Mouse (Mus musculus): ENCODE results near the gene Chmp4b. TPM values are rescaled to one million over a fixed set of nuclear protein-coding genes. Genes with fewer than 3 reads are reported as not detected.

Chmp4b gene
- polyA plus RNA-seq, 1 experiment from 2014 or later: 60.8 TPM

GRCm38 (mm10) chr2:154695690-154696089, 44.2 kb downstream of the Chmp4b start:
- H3K4me3 ChIP-seq (ENCODE audit: low read depth, low read length): no peak overlapping the region
- no peak for ATAC-seq
- H3K9me3 ChIP-seq (ENCODE audit: control insufficient read depth): no peaks in the 10 kb centered on the region
- H3K4me2 ChIP-seq (replicated peaks; ENCODE audit: low read depth): no peak overlapping the region
- whole genome bisulfite sequencing: 72% methylated on average over 8 of the region's 8 CpGs
- peaks cover 52% of the 10 kb centered on the region for H3K36me3 ChIP-seq (ENCODE audit: control insufficient read depth, insufficient read depth)
- H3K4me1 ChIP-seq (replicated peaks; ENCODE audit: control insufficient read depth, insufficient read depth, low read length): no peaks in the 10 kb centered on the region
- no peak for TF ChIP-seq CTCF (IDR thresholded peaks at IDR 0.05; ENCODE audit: low read depth)
- no peak overlapping the region for H3K27ac ChIP-seq (ENCODE audit: low read depth, low read length)
- H3K27me3 ChIP-seq (replicated peaks; ENCODE audit: control insufficient read depth, insufficient read depth, low read length): no peaks in the 10 kb centered on the region
- H3K9ac ChIP-seq (ENCODE audit: low read depth, low read length): no peak overlapping the region

- 0 out of 2 replicates have a peak, but pooled peaks have one; percentile 13 for ATAC-seq
- H3K9me3 ChIP-seq (ENCODE audit: control insufficient read depth): no peaks in the 10 kb centered on the region
- TF ChIP-seq CTCF (IDR thresholded peaks at IDR 0.05; ENCODE audit: low read depth): no peak
- H3K27me3 ChIP-seq (replicated peaks; ENCODE audit: control insufficient read depth, insufficient read depth, low read length): no peaks in the 10 kb centered on the region
- H3K4me3 ChIP-seq (ENCODE audit: low read depth, low read length): no peak overlapping the region
- H3K27ac ChIP-seq (ENCODE audit: low read depth, low read length): no peak overlapping the region
- no peaks in the 10 kb centered on the region for H3K4me1 ChIP-seq (replicated peaks; ENCODE audit: control insufficient read depth, insufficient read depth, low read length)
- H3K4me2 ChIP-seq (replicated peaks; ENCODE audit: low read depth): no peak overlapping the region
- H3K36me3 ChIP-seq (ENCODE audit: control insufficient read depth, insufficient read depth): peaks cover 42% of the 10 kb centered on the region
- WGBS: 77% methylated on average over 3 of the region's 3 CpGs
- no peak overlapping the region for H3K9ac ChIP-seq (ENCODE audit: low read depth, low read length)
These were observed 45.2 kb downstream of the Chmp4b start for GRCm38 (mm10) chr2:154696660-154697059.

- WGBS: 95% methylated on average over 4 of the region's 4 CpGs
These were observed 47.9 kb downstream of the Chmp4b start for GRCm38 (mm10) chr2:154699360-154699759.

GRCm38 (mm10) chr2:154700177-154700576, 48.7 kb downstream of the Chmp4b start:
- no peak for ATAC-seq
- WGBS: 78% methylated on average over 2 of the region's 2 CpGs

More at GRCm38 (mm10) chr2:154699360-154699759, 47.9 kb downstream of the Chmp4b start:
- Histone ChIP-seq H3K4me1 (replicated peaks; ENCODE audit: control insufficient read depth, insufficient read depth, low read length) (no peaks in the 10 kb centered on the region), H3K27me3 (replicated peaks; ENCODE audit: control insufficient read depth, insufficient read depth, low read length) (no peaks in the 10 kb centered on the region), H3K27ac (ENCODE audit: low read depth, low read length) (no peak overlapping the region), H3K9me3 (ENCODE audit: control insufficient read depth) (no peaks in the 10 kb centered on the region), H3K9ac (ENCODE audit: low read depth, low read length) (no peak overlapping the region), H3K4me3 (ENCODE audit: low read depth, low read length) (no peak overlapping the region), H3K4me2 (replicated peaks; ENCODE audit: low read depth) (no peak overlapping the region), H3K36me3 (ENCODE audit: control insufficient read depth, insufficient read depth) (peaks cover 17% of the 10 kb centered on the region)
- no peak for ATAC-seq
- no peak for TF ChIP-seq CTCF (IDR thresholded peaks at IDR 0.05; ENCODE audit: low read depth)

GRCm38 (mm10) chr2:154702637-154703315, 51.3 kb downstream of the Chmp4b start:
- no peak for ATAC-seq

More at GRCm38 (mm10) chr2:154700177-154700576, 48.7 kb downstream of the Chmp4b start:
- no peak overlapping the region for H3K4me3 ChIP-seq (ENCODE audit: low read depth, low read length)
- no peak overlapping the region for H3K4me2 ChIP-seq (replicated peaks; ENCODE audit: low read depth)
- no peak overlapping the region for H3K9ac ChIP-seq (ENCODE audit: low read depth, low read length)
- H3K27me3 ChIP-seq (replicated peaks; ENCODE audit: control insufficient read depth, insufficient read depth, low read length): no peaks in the 10 kb centered on the region
- TF ChIP-seq CTCF (IDR thresholded peaks at IDR 0.05; ENCODE audit: low read depth): no peak
- no peaks in the 10 kb centered on the region for H3K9me3 ChIP-seq (ENCODE audit: control insufficient read depth)
- no peaks in the 10 kb centered on the region for H3K4me1 ChIP-seq (replicated peaks; ENCODE audit: control insufficient read depth, insufficient read depth, low read length)
- H3K27ac ChIP-seq (ENCODE audit: low read depth, low read length): no peak overlapping the region
- H3K36me3 ChIP-seq (ENCODE audit: control insufficient read depth, insufficient read depth): peaks cover 10% of the 10 kb centered on the region; the same call in 1 of the 2 replicates

GRCm38 (mm10) chr2:154706526-154707280, 55.2 kb downstream of the Chmp4b start:
- Histone ChIP-seq H3K4me1 (replicated peaks; ENCODE audit: control insufficient read depth, insufficient read depth, low read length) (no peaks in the 10 kb centered on the region), H3K27me3 (replicated peaks; ENCODE audit: control insufficient read depth, insufficient read depth, low read length) (no peaks in the 10 kb centered on the region), H3K9me3 (ENCODE audit: control insufficient read depth) (no peaks in the 10 kb centered on the region), H3K36me3 (ENCODE audit: control insufficient read depth, insufficient read depth) (no peaks in the 10 kb centered on the region), H3K4me2 (replicated peaks; ENCODE audit: low read depth) (no peak overlapping the region), H3K27ac (ENCODE audit: low read depth, low read length) (no peak overlapping the region), H3K4me3 (ENCODE audit: low read depth, low read length) (no peak overlapping the region), H3K9ac (ENCODE audit: low read depth, low read length) (no peak overlapping the region)
- 0 out of 2 replicates have a peak, but pooled peaks have one; percentile 8 for ATAC-seq
- TF ChIP-seq CTCF (IDR thresholded peaks at IDR 0.05; ENCODE audit: low read depth): no peak
- 62% methylated on average over 11 of the region's 11 CpGs for WGBS

More at GRCm38 (mm10) chr2:154702637-154703315, 51.3 kb downstream of the Chmp4b start:
- H3K36me3 ChIP-seq (ENCODE audit: control insufficient read depth, insufficient read depth): no peaks in the 10 kb centered on the region
- WGBS: 4% methylated on average over 17 of the region's 17 CpGs
- H3K9me3 ChIP-seq (ENCODE audit: control insufficient read depth): no peaks in the 10 kb centered on the region
- H3K27ac ChIP-seq (ENCODE audit: low read depth, low read length): no peak overlapping the region
- TF ChIP-seq CTCF (IDR thresholded peaks at IDR 0.05; ENCODE audit: low read depth): peak; percentile 98
- no peaks in the 10 kb centered on the region for H3K4me1 ChIP-seq (replicated peaks; ENCODE audit: control insufficient read depth, insufficient read depth, low read length)
- no peak overlapping the region for H3K9ac ChIP-seq (ENCODE audit: low read depth, low read length)
- no peak overlapping the region for H3K4me3 ChIP-seq (ENCODE audit: low read depth, low read length)
- no peaks in the 10 kb centered on the region for H3K27me3 ChIP-seq (replicated peaks; ENCODE audit: control insufficient read depth, insufficient read depth, low read length)
- H3K4me2 ChIP-seq (replicated peaks; ENCODE audit: low read depth): 0 out of 2 replicates have a peak overlapping the region, but pooled peaks have one; percentile 37
